Mouse (Mus musculus) neural tube, embryonic 14.5 days (tissue): Measurements from ENCODE around the gene Pik3cd. TPM values are rescaled to one million over a fixed set of nuclear protein-coding genes. Genes with fewer than 3 reads are reported as not detected.
"Not testable (repeated sequence)": the region's sequence is repeated elsewhere in the genome, so short reads cannot be mapped to it uniquely, and the experiment has no call there.

Source experiments
- ATAC-seq: fragments of 200-750 bp; cut with Nextera tagmentation; 2 replicates; pipeline ENCODE4 v1.8.0; 2017; ENCODE audit warnings: low read depth, mild to moderate bottlenecking, moderate TSS enrichment, moderate library complexity
- H3K27ac ChIP-seq: fragments of 300-500 bp; sonication (generic); 2 replicates; pipeline ENCODE4 v1.5.1; 2014; ENCODE audit warnings: low read depth, mild to moderate bottlenecking, control low read depth, low read length, moderate library complexity, mixed read lengths
- H3K27me3 ChIP-seq: fragments of 300-500 bp; sonication (generic); 2 replicates; pipeline ENCODE4 v1.6.1; 2014; ENCODE audit warnings: low read length; ENCODE audit not compliant: control insufficient read depth, insufficient read depth
- H3K36me3 ChIP-seq: fragments of 300-500 bp; sonication (generic); 2 replicates; pipeline ENCODE4 v1.6.1; 2014; ENCODE audit warnings: low read length, mixed read lengths; ENCODE audit not compliant: control insufficient read depth, insufficient read depth
- H3K4me1 ChIP-seq: fragments of 300-500 bp; sonication (generic); 2 replicates; pipeline ENCODE4 v1.6.1; 2014; ENCODE audit warnings: low read length; ENCODE audit not compliant: control insufficient read depth, insufficient read depth
- H3K4me2 ChIP-seq: fragments of 300-500 bp; sonication (generic); 2 replicates; pipeline ENCODE4 v1.6.1; 2014; ENCODE audit warnings: mild to moderate bottlenecking, low read depth, low read length, control low read depth
- H3K4me3 ChIP-seq: fragments of 300-500 bp; sonication (generic); 2 replicates; pipeline ENCODE4 v1.5.1; 2014; ENCODE audit warnings: low read depth, low read length, control low read depth, mixed read lengths
- H3K9ac ChIP-seq: fragments of 300-500 bp; sonication (generic); replicated peaks from 2 replicates; pipeline ENCODE4 v1.6.1; 2014; ENCODE audit warnings: low read depth, mild to moderate bottlenecking, control low read depth, low read length, mixed read lengths
- H3K9me3 ChIP-seq: fragments of 300-500 bp; sonication (generic); 2 replicates; pipeline ENCODE4 v1.6.1; 2016; ENCODE audit warnings: low read length; ENCODE audit not compliant: control insufficient read depth
- WGBS: fragments of 180-500 bp; shearing (Covaris S2); extraction: QIAGEN DNeasy Blood & Tissue Kit; methylation state at CpG from one replicate; pipeline ENCODE4 v1.1.7; 2014; 5-methylcytosine and 5-hydroxymethylcytosine counted together
- polyA plus RNA-seq: library from polyadenylated mRNA; unstranded; fragments of >200 nt; fragmentation: Nextera tagmentation; extraction: Ambion mirVana; gene quantifications from 2 replicates; pipeline ENCODE4 v1.2.1, GENCODE M21; 2014

The Pik3cd gene
- polyA plus RNA-seq, 1 experiment from 2014 or later, result 16.5 TPM

DNA sequence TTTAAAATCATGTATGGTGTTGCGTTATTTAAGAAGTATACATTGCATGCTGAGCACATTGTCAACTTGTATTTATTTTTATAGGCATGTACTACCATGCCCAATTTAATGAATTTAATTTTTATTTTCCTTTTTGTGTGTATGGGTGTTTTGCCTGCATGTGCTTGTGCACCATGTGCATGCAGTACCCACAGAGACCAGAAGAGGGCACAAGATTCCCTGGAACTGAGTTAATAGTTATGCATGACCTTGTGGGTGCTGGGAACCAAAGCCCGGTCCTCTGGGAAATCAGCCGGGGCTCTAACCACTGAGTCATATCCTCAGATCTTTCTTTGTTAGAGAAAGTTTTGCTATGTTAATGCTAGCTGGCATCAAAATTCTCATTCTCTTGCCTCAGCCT is 87.5 kb downstream of the Pik3cd start:
- Histone ChIP-seq H3K4me2 (no peak overlapping the region), H3K4me1 (no peaks in the 10 kb centered on the region), H3K9ac (no peak overlapping the region), H3K9me3 (0 out of 2 replicates have a peak, but pooled peaks cover 2% of the 10 kb centered on the region), H3K36me3 (peaks cover 3% of the 10 kb centered on the region; the same call in 1 of the 2 replicates), H3K4me3 (no peak overlapping the region), H3K27ac (no peak overlapping the region), H3K27me3 (no peaks in the 10 kb centered on the region)
- no peak for ATAC-seq
- WGBS, result 100% methylated on average over 3 of the region's 3 CpGs

DNA sequence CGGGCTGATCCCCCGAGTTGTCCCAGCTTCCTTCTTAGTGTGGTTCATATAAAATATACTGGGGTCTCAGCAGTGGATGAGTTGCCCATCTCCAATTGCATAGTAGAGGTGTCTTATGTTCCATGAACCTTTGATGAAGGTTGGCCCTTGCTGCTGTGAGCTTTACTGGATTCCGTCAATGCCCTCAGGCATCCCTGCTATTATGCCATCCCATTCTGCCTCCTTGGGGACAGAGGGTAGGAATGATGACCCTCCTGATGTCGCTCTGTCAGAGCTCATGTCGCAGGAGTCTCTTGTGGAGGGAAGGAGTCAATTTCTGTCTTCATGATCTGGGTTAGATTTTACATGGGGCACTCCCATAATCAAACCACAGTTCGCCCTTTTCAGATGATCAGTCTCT is 88.9 kb downstream of the Pik3cd start:
- not testable (repeated sequence) for H3K4me2 ChIP-seq, H3K4me3 ChIP-seq, H3K4me1 ChIP-seq, ATAC-seq, H3K27me3 ChIP-seq, H3K9me3 ChIP-seq, H3K36me3 ChIP-seq, H3K9ac ChIP-seq, H3K27ac ChIP-seq
- 63% methylated on average over 6 of the region's 6 CpGs for WGBS

DNA sequence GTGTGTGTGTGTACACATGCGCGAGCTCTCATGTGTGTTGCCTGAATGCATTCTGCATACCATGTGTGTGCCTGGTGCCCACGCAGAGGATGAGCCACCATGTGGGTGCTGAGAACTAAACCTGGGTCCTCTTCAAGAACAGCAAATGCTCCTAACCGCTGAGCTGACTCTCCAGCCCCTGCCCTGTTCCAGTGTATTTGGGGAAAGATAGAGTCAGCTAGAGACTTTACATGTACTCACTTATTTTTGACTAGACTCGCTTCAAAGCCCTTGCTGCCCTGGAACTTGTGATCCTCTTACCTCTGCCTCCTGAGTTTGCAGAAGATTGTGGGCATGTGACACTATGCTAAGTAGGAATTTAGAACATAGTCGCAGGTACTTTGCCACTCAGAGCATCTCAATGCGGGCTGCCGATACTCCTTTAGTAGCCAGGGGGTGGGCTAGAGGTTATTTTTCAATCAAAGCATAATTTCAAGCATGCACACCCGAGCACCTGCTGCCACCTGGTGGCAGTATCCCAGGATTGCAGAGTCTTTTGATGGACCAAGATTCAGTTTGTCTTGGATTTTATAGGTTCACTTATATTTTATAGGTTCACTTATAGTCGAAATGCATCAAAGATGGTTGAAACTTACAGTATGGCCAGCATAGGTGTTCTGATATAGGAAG is 90.9 kb downstream of the Pik3cd start:
- Histone ChIP-seq H3K9me3 (0 out of 2 replicates have a peak, but pooled peaks cover 2% of the 10 kb centered on the region), H3K9ac (no peak overlapping the region), H3K27ac (no peak overlapping the region), H3K4me2 (no peak overlapping the region), H3K4me3 (no peak overlapping the region), H3K4me1 (peaks cover 18% of the 10 kb centered on the region; the same call in 1 of the 2 replicates), H3K36me3 (peaks cover 3% of the 10 kb centered on the region; the same call in 1 of the 2 replicates), H3K27me3 (no peaks in the 10 kb centered on the region)
- WGBS, result 51% methylated on average over 10 of the region's 10 CpGs
- no peak for ATAC-seq

- Histone ChIP-seq H3K4me3 (no peak overlapping the region), H3K27me3 (no peaks in the 10 kb centered on the region), H3K9ac (no peak overlapping the region), H3K4me2 (no peak overlapping the region), H3K36me3 (no peaks in the 10 kb centered on the region), H3K27ac (no peak overlapping the region), H3K4me1 (peaks cover 25% of the 10 kb centered on the region; the same call in 1 of the 2 replicates), H3K9me3 (0 out of 2 replicates have a peak, but pooled peaks cover 2% of the 10 kb centered on the region)
- ATAC-seq, result 0 out of 2 replicates have a peak, but pooled peaks have one; percentile 36
- WGBS, result 58% methylated on average over 8 of the region's 8 CpGs
Measured at GRCm38 (mm10) chr4:149609256-149610025, 92.9 kb downstream of the Pik3cd start.

- no peak overlapping the region for H3K27ac ChIP-seq
- H3K4me1 ChIP-seq, result peaks cover 25% of the 10 kb centered on the region; the same call in 1 of the 2 replicates
- no peaks in the 10 kb centered on the region for H3K9me3 ChIP-seq
- no peak overlapping the region for H3K4me3 ChIP-seq
- H3K36me3 ChIP-seq, result no peaks in the 10 kb centered on the region
- ATAC-seq, result no peak
- no peak overlapping the region for H3K9ac ChIP-seq
- no peaks in the 10 kb centered on the region for H3K27me3 ChIP-seq
- 92% methylated on average over 6 of the region's 6 CpGs for WGBS
- no peak overlapping the region for H3K4me2 ChIP-seq
Measured at GRCm38 (mm10) chr4:149608309-149608638, 94.1 kb downstream of the Pik3cd start.

GRCm38 (mm10) chr4:149607591-149608308 is 94.6 kb downstream of the Pik3cd start:
- Histone ChIP-seq H3K36me3 (no peaks in the 10 kb centered on the region), H3K9ac (no peak overlapping the region; the same call in 1 of the 2 replicates), H3K27ac (no peak overlapping the region), H3K27me3 (no peaks in the 10 kb centered on the region), H3K4me2 (no peak overlapping the region), H3K9me3 (no peaks in the 10 kb centered on the region), H3K4me3 (no peak overlapping the region), H3K4me1 (peaks cover 25% of the 10 kb centered on the region; the same call in 1 of the 2 replicates)
- ATAC-seq, result 0 out of 2 replicates have a peak, but pooled peaks have one; percentile 29
- WGBS, result 61% methylated on average over 20 of the region's 20 CpGs

GRCm38 (mm10) chr4:149606766-149607358 is 95.5 kb downstream of the Pik3cd start:
- Histone ChIP-seq H3K36me3 (no peaks in the 10 kb centered on the region), H3K4me2 (no peak overlapping the region), H3K9me3 (no peaks in the 10 kb centered on the region), H3K4me1 (peaks cover 29% of the 10 kb centered on the region; the same call in 1 of the 2 replicates), H3K27me3 (no peaks in the 10 kb centered on the region), H3K9ac (no peak overlapping the region; the same call in 1 of the 2 replicates), H3K4me3 (no peak overlapping the region), H3K27ac (no peak overlapping the region; the same call in 1 of the 2 replicates)
- no peak for ATAC-seq
- WGBS, result 37% methylated on average over 15 of the region's 15 CpGs

GRCm38 (mm10) chr4:149606056-149606455 is 96.3 kb downstream of the Pik3cd start:
- Histone ChIP-seq H3K9me3 (no peaks in the 10 kb centered on the region), H3K27ac (no peak overlapping the region), H3K27me3 (no peaks in the 10 kb centered on the region), H3K4me2 (no peak overlapping the region), H3K36me3 (no peaks in the 10 kb centered on the region), H3K4me1 (peaks cover 31% of the 10 kb centered on the region; the same call in 1 of the 2 replicates), H3K9ac (no peak overlapping the region), H3K4me3 (no peak overlapping the region)
- WGBS, result 56% methylated on average over 18 of the region's 18 CpGs
- no peak for ATAC-seq
